Mouse (Mus musculus): Measurements from ENCODE around the gene Hoxb9.

Hoxb9 gene

DNA sequence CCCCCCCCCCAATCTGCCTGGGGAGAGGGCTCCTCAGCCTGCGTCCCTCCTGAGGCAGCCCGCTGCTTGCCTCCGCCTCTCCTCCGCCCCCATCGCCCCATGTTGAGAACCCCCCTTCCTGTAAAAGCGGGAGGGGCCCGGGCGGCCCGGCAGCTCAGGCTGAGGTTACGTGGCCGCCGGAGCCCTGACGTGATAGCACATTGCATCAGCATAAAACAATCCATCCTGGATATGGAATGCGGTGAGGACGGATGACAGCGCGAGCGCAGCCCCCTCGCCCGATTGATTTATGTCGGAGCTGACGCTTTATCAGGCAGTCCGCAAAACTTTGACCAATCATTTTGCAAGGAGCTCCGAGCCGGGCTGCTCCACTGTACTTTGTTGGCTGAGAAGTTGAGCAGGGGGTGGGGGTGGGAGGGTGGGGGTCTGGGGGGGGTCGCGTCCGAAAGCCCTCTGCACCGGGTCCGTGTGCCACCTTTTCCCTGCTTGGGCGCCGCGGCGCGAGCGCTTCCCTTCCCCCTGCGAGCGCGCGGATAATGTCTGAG, at the start of gene Hoxb9:
Gene Hoxb9, plus strand, starts transcription at position 462 of the 545 bp plus-strand sequence.
- DNase-seq: no peak

DNA sequence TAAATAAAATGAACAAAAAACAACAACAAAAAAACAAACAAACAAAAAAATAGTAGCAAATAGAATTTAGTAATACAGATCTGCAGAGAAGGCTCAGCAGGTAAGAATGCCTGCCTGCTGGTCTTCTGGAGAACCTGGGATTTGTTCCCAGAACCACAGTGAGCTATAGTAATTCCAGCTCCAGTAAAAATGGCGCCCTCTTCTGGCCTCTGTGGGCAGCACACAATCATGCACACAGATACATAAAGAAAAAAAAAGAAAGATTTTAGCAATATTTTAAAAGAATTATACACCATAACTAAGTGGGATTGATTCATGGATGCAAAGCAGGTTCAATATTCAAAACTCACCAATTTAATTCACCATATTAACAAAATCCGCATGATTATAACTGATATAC, 47.4 kb upstream of the Hoxb9 start:
- no peak for DNase-seq

DNA sequence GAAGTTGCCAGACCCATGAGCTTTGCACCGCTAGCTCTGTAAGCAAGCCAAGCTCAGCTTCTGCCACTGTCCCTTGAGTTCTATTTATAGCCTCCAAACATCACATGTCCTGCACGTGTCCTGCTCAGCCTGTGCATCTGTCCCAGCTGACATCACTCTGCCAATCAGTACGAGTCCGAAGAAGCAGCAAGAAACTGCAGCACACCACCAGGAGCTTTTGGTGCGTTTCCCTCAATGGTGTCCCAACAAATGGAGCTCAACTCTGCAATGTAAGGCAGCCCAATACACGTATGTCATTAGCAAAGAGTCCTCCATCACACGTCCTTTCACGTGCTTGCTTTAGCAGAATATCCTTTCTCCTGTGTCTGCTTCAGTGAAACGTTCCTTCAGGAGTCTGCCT, 43.6 kb upstream of the Hoxb9 start:
- no peak for DNase-seq

DNA sequence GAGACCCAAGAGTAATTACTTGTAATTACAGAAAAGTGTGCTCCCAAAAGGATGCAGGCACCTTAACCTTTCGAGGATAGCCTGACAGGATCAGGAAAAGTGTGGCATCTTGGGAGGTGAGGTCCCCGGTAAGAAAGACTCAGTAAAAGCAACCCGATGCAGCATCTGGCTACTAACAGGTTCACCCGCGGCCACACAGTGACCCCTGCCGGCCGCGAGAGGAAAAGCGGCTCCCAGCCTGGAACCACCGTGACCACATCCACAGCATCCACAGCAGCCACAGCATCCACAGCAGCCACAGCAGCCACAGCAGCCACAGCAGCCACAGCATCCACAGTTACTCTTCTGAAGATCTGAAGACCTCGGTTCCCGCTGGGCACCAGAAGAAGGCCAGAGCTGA, 36.4 kb upstream of the Hoxb9 start:
- peak in 1 of 2 experiments; percentile 49 for DNase-seq

DNA sequence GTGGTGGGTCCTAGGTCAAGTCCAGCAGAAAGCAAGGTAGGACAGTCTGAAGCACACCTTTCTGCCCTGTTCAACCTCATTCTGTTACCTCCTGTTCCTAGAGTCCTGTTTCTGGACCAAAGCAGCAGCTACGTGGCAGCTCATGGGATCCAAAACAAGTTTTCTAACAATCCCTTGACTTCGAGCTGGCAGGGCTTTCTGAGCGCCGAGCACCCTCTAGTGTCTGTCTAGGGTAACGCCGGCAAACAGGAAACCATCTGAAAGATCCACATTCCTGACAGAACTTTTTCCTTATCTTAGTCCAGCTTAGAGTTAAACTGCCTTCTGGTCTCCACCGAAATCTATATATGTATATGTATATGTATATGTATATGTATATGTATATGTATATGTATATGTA, 31.0 kb upstream of the Hoxb9 start:
- DNase-seq: peak in 1 of 2 experiments; percentile 25

DNA sequence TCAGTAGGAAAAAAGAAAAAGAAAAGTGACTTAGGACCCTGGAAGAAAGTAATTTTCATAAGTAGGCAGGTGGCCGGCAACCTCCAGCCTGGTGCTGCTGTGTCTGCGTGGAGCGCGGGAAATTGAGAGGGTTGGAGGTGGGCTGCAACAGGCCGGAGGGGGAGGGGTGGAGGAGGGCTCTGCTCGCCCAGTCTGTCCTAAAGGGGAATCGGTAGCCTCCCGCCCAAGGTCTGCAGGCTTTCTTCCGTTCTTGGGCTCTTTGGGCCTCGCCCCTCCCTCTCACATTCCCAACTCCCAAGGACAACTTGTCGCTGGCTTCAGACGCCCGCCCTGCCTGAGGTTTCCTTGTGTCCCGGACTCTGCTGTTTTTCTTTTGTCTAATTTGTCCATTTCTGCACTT, 20.4 kb upstream of the Hoxb9 start:
- DNase-seq: no peak

DNA sequence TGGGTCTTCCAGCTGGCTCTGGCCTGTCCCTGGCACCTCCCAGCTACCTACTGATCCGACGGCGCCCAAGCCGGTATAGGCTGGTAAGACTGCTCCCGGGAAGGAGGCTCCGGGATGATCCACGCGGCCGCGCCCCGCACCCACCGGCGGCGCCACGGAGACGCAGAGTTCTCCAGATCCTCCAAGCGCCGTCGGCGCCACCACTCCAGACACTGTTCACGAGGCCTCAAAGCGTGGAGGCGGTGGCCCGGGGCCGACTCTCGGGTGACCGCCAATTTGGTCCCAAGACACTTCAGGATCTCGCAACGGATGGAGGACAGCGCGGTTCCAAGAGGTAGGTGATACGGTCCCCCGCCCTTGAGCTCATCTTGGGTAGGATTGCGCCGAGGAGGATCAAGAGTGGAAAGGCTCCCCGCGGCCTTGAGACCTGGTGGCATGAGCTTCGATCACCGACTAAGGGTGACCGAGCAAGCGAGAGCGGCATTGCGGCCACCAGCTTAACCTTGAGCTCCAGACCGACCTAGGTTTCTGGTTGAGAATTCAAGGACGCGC, 19.7 kb upstream of the Hoxb9 start:
- no peak for DNase-seq

DNA sequence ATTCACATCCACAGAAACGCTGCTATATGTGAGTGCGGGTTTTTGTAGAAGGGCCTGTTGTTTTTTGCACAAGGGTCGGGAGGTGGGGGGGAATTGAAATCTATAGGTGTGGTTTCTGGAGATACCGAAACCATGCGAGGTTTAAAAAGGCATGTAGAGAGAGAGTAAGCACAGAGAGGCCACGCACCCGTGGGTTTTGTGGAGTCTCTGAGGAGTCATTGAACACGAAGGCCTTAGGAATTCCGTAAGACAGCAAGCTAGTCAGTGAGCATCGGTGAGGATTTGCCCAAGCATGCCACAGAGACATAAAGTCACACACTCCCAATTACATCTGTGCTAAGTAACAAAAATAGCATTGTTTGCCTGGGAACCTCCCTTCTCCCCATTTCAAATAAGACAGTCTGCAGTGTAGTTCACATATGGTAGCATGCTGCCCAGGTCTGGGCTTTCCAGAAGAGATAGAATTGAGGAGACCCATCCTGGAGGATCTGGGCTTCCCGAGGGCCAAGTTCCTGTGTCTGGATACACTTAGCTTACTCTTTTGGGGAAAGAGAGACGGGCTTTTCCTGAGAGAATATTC, 18.6 kb upstream of the Hoxb9 start:
- DNase-seq: no peak

DNA sequence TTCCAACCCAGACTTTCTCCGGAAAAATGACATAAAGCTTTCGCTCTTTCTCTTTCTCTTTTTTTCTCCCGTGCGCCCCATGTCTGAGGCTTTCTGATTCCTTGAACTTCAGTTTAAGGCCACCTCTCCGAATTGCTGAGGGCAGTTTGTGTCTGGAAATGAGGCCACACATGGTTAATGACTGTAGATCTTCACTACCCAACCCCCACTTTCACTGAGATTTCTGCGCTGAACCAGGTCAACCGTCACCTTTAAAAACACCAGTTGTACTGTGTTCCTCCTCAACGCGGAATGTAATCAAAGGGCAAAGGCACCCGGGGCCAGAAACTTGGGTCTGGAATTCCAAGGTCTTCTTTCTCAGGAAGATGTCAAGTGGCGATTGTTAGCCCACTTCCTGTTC, 17.0 kb upstream of the Hoxb9 start:
- no peak for DNase-seq

DNA sequence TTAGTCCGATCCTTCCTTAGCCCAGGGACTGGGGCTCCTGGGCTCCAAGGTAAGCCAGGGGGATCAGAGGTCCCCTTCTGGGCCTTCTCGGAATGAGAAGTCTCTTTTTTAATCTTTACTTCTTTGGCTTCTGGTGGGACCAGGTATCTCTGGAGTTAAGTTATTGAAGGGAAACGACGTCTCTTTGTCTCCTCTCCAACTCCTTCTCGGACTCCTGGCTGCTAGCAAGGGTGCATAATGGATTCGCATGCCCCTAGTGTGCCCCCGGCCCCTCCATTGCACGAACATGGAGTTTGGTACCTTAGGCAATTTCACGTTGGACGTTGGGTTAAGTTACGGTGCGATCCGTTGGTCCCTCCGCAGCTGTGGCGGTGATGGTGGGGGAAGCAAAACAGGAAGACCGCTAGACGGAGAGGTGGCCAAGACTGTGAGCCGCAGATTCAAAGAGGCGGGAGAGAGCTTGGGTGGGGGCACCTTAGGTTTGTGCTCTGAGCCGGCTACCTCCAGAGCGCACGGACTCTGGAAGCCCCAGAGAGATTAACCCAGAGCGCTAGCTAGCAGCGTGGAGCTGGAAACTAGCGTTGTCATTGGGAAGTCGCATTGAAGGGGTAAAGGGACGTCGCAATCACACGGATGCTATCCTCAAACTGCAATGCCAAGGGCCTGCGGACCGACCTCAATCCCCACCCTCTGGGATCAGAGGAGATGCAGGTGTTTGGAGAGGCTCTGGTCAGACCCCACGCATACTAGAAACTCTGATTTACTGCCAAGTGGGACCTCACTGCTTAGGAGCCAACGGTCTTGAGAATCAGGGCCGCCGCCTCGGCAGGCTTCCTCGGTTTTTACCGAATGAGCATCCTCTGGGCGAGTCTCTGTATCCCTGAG, 15.9 kb upstream of the Hoxb9 start:
- DNase-seq: no peak

DNA sequence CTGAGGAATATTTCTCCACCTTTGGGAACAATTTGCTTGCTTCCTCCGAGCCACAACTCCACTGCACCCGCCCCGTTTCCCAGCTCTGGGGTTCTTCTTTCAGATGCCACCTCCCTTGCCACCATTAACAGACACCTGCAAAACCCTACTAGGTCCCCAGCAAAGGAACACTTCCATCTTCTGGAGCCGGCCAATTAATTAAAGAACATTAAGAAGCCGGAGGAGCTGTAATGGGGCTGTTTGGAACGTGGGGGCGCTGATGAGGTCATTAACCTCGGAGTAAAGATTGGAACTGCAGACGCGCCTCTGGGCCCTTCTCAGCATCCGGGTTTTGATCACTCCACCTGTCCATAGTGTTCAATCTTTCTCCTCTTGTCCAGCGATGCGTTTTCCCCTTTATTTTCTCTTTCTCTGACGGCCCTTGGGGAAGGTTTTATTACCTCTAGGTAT, 15.2 kb upstream of the Hoxb9 start:
- DNase-seq: no peak

DNA sequence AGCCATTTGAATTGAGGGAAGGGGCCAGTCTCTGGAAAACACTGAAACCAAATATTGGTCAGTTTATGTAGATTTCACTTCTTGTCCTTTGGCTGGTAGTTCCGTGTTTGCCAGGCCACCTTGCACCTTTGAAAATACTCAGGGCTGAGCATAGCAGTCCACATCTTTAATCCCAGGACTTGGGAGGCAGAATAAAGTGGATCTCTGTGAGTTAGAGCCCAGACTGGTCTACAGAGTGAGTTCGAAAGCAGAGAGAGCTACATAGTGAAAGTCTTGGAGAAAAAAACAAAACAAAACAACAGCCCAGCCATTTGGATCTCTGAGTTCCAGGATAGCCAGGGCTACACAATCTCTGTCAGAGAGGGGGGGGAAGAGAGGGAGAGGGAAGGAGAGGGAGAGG, 14.1 kb upstream of the Hoxb9 start:
- no peak for DNase-seq

DNA sequence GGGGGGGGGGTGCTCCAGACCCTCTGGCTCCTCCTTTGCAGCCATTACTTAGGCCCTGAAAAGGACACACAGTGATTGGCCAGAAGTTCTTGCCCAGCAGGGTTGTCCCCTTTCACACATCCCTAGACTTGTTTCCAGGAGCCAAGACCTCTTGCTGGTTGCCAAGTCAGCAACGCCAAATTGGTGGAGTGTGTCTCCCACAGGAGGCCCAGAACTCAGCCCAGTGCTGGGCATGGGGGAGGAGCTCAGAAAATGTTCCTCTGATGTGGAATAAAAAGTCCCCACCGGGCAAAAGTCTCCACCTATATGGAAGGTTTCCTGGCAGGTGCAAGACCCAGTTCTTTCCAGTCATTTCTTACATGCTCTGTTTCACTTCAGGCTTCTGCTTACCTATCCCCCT, 12.2 kb upstream of the Hoxb9 start:
- DNase-seq: no peak

DNA sequence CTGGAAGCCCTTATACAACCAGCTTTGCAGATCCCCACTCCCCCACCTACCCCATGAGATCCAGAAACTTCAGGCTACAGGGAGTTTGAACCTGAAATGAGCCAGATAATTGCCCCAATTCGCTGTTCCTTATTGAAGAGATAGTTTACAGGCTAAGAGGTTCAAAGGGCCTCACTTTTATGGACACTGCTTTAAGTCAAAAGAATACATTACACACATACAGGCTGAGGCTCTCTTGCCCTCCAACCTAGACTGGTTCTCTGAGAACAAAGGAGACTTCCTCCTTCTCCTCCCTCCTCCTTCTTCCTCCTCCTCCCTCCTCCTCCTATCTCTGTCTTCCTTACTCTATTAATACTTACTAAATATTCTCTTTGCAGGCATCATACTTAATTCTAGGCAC, 11.7 kb upstream of the Hoxb9 start:
- no peak for DNase-seq

DNA sequence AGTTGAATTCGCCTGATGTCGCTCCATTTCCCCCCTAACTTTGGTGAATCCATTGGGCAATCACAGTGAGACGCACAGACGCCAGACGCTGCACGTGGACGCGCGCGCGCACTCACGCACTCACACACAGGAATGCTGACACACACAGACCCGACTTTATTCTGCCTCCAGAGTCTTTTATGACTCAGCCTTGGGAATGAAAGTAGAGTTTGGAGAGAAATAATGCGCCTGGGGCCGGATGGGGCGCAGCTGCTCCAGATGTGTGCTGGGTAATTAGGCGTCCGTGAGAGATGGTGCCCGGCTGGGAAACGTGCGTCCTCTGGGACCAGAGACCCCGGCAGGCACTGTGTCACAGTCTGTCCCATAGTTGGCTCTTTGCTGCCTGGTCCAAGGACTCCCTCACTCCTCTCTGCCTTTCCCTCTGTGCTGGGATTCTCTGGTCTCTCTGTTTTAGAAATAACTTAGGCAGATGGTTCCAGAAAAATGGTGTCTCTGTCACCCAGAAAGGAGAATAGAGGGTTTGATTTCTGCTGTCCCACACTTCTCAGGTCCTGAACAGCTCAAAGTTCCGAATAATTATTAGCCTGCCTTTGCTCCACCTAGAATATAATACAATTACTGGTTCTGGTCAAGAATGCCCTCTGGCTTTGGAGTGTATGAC, 10.8 kb upstream of the Hoxb9 start:
- no peak for DNase-seq

DNA sequence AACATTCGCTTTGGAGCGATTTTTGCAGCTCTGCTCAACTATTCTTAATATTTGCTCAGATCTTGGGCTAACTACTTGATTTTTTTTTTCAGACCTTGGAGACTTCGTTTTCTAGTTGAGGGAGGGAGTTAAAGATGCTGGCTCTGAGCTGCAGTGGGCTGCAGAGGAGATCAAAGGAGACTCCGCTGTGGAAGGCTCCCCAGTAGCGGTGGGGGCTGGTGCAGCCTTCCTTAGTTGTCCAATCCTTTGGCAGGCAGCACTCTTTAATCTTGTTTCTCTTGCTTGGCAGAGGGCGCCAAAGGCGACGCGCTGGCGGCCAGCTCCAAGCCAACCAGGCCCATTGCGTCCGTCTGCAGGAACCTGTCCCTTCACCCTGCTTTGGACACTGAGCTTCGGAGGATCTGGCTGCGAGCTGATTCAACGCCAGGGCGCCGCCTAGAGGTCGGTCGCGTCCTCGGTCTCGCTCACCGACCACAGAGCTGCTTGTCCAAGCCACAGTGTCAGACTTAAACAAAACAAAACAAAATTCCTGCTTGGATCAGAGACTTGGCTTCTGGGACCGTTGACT, 9.8 kb upstream of the Hoxb9 start:
- DNase-seq: peak in 1 of 2 experiments; percentile 63

DNA sequence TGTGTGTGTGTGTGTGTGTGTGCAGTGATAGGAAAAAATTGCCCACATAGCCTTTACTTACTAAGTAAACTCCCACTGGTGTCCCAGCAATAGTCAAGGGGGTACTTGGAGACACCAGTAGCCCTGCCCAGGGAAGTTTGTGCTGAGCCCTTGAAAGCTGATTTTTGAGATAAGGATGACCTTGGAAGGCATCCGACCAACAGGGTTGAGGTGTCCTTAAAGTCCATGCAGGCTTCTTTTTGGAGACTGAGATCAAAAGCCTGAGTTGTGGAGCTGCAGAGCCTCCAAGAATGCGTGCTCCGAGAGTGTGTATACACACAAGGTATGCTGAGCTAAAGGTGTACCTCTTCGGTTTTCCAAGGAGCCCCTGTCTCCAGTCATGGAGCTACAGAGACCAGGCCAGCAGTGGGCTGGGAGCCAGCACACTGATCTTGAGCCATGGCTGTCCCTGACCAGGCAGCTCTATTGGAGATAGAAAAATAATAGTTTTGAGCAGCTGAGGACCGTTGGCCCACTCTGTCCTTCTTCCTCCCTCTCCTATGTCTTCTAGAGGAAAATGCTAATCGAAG, 8.9 kb upstream of the Hoxb9 start:
- DNase-seq: no peak

DNA sequence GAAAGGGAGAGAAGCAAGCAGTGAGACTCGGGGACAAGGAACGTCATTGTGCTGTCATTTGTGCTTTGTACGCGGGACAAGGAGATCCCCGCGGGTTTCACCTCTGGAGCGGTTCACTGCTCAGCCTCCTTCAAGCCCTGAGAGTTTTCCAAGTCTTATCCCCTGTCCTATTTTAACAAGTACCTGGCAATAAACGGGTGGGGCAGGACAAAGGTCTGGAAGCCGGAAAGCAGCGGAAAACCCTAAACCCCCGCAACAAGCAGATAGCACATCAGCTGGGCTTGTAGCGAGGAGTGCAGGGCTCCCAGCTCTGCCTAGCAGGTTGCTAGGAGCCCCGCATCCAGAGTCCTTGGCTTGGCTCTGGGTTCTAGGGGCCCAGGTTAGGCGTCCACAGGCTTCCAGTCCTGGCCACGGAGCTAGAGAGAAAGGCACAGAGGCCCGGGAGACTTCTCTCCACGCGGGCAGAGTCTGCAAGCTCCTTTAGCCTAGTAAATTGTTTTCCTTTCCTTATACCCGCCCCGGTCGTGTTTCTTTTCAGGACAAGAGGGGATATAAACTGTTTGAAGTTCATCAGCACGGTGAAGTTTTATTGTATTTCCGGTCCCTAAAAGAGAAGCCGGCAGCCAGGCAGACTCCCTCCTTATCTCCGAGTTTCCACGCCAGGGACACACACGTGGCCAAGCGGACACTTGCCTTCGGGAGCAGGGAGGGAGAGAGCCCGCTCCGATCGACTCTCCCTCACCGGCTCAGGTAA, 7.4 kb upstream of the Hoxb9 start:
- no peak for DNase-seq

DNA sequence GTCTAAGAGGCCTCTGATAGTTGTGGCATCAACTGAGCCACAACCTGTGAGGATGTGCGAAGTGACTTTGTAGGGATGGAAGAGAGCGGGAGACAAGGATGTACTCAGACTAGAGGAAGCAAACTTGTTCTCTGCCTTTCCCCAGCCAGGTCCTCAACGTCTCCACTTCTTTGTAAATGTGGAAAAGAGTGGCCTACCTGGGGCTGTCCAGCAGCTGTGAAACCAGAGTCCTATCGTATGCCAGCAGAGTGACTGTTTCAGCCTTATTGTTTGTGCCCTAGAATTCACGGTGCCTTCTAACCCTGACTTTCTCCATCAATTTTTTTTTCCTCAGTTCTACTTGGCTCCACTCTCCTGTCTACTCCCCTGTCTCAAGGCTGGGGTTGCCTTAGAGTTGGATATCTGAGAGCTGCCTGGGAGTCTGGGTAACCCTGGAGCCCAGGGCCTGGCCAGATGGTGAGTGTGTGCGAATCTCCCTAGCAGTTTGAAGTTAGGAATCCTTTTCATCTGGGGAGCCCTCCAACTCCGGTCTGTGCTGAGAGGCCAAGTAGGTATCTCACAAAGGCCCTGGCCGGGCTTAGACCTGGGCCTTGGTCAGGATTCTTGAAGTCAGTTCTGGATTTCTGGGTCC, 6.8 kb upstream of the Hoxb9 start:
- DNase-seq: no peak

DNA sequence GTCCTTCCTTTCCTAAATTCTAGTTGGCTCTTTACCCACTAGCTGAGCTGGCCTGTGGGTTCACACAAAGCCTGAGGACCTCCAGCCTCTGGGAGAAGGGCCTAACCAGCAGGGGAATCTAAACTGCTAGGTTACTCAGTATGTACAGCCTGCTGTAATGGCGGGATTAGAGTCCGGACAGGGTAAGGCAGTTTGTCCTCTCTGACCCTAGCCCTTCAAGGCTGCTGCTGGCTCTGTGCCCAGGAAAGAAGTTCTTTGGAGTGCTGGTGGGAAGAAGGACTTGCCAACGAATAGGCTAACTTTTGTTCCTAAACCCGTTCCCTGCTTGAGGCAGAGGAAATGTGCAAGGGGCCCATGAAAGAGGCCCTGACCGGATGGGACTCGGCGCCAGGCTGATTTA, 5.3 kb upstream of the Hoxb9 start:
- no peak for DNase-seq

Measured in spleen, adult 18-20 months (tissue).